Mouse (Mus musculus): ENCODE measurements around the gene Sox11. TPM values are rescaled to one million over a fixed set of nuclear protein-coding genes. Genes with fewer than 3 reads are reported as not detected.

Gene Sox11
- 35.4 and 40.8 TPM in 2 replicates for polyA plus RNA-seq (2015; fragmentation: Nextera tagmentation; extraction: Ambion mirVana)

DNA sequence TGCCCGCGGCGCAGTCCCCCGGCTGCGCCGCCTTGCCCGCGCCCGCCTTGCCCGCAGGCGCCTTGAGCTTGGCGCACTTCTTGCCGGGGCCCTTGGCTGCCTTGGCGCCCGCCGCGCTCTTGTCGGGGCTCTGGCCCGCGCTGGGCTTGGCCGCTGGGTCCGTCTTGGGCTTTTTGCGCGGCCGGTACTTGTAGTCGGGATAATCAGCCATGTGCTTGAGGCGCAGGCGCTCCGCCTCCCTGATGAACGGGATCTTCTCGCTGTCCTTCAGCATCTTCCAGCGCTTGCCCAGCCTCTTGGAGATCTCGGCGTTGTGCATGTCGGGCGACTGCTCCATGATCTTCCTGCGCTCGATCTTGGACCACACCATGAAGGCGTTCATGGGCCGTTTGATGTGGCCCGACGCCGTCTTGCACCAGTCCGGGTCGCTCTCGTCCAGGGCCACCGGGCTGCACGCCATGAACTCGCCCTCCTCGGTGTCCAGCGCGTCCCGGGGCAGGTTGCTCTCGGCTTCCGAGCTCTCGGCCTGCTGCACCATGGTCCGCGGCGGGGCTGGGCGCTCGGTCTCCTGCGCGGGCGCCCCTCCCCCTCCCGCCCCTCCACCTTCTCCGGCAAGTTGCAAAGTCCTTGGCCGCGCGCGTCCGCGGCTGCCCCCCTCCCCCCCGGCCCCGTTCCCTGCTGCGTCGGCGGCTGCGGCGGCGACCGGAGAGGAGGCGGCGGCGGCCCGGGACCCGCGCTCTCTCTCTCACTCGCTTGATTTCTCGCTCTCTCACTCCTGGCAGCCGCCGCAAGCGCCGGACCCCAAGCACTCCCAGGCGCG, at the start of gene Sox11:
Gene Sox11, minus strand, starts transcription at position 704 of the 820 bp plus-strand sequence.
- Histone ChIP-seq H3K27ac (peak within 1 kb of the TSS; percentile 82), H3K4me1 (replicated peaks; ENCODE audit: insufficient read depth, low read length) (no peaks in the 10 kb centered on the region; the same call in 1 of the 2 replicates), H3K9ac (ENCODE audit: low read depth, low read length) (peak within 1 kb of the TSS; percentile 61), H3K9me3 (replicated peaks; ENCODE audit: low read length) (no peaks in the 10 kb centered on the region), H3K4me2 (ENCODE audit: low read length) (peak within 1 kb of the TSS; percentile 96), H3K27me3 (ENCODE audit: insufficient read depth, low read length) (no peaks in the 10 kb centered on the region), H3K36me3 (ENCODE audit: insufficient read depth, low read length) (no peaks in the 10 kb centered on the region), H3K4me3 (replicated peaks; ENCODE audit: low read depth, low read length) (peak within 1 kb of the TSS; percentile 72)
- under 1% methylated on average over 94 of the region's 95 CpGs for WGBS
- no peak for TF ChIP-seq CTCF (IDR thresholded peaks at IDR 0.05; ENCODE audit: low read depth)
- DNase-seq (ENCODE audit: low spot score): peak; percentile 66
- peak; percentile 34 for ATAC-seq (replicated peaks; ENCODE audit: low FRiP score, low read depth)

- no peaks in the 10 kb centered on the region for H3K9me3 ChIP-seq (replicated peaks; ENCODE audit: low read length)
- no peaks in the 10 kb centered on the region for H3K36me3 ChIP-seq (ENCODE audit: insufficient read depth, low read length)
- no peak overlapping the region for H3K9ac ChIP-seq (ENCODE audit: low read depth, low read length)
- no peak overlapping the region for H3K4me2 ChIP-seq (ENCODE audit: low read length)
- ATAC-seq (replicated peaks; ENCODE audit: low FRiP score, low read depth) (no peak), DNase-seq (ENCODE audit: low spot score) (peak; percentile 5)
- no peak overlapping the region for H3K4me3 ChIP-seq (replicated peaks; ENCODE audit: low read depth, low read length)
- H3K27me3 ChIP-seq (ENCODE audit: insufficient read depth, low read length): no peaks in the 10 kb centered on the region
- no peak overlapping the region for H3K27ac ChIP-seq
- no peak for TF ChIP-seq CTCF (IDR thresholded peaks at IDR 0.05; ENCODE audit: low read depth)
- 43% methylated on average over 7 of the region's 7 CpGs for WGBS
- no peaks in the 10 kb centered on the region for H3K4me1 ChIP-seq (replicated peaks; ENCODE audit: insufficient read depth, low read length)
Measured at GRCm38 (mm10) chr12:27391652-27392305, 49.4 kb upstream of the Sox11 start.

GRCm38 (mm10) chr12:27390439-27390838, 48.1 kb upstream of the Sox11 start:
- H3K4me3 ChIP-seq (replicated peaks; ENCODE audit: low read depth, low read length): no peak overlapping the region
- no peak overlapping the region for H3K27ac ChIP-seq
- no peaks in the 10 kb centered on the region for H3K4me1 ChIP-seq (replicated peaks; ENCODE audit: insufficient read depth, low read length)
- TF ChIP-seq CTCF (IDR thresholded peaks at IDR 0.05; ENCODE audit: low read depth): no peak
- WGBS: 51% methylated on average over 3 of the region's 3 CpGs
- ATAC-seq (replicated peaks; ENCODE audit: low FRiP score, low read depth): no peak
- H3K4me2 ChIP-seq (ENCODE audit: low read length): no peak overlapping the region
- no peaks in the 10 kb centered on the region for H3K36me3 ChIP-seq (ENCODE audit: insufficient read depth, low read length)
- no peaks in the 10 kb centered on the region for H3K27me3 ChIP-seq (ENCODE audit: insufficient read depth, low read length)
- no peaks in the 10 kb centered on the region for H3K9me3 ChIP-seq (replicated peaks; ENCODE audit: low read length)
- DNase-seq (ENCODE audit: low spot score): no peak
- no peak overlapping the region for H3K9ac ChIP-seq (ENCODE audit: low read depth, low read length)

- Histone ChIP-seq H3K4me3 (replicated peaks; ENCODE audit: low read depth, low read length) (no peak overlapping the region), H3K4me1 (replicated peaks; ENCODE audit: insufficient read depth, low read length) (no peaks in the 10 kb centered on the region), H3K36me3 (ENCODE audit: insufficient read depth, low read length) (no peaks in the 10 kb centered on the region), H3K27ac (no peak overlapping the region), H3K27me3 (ENCODE audit: insufficient read depth, low read length) (no peaks in the 10 kb centered on the region), H3K4me2 (ENCODE audit: low read length) (no peak overlapping the region), H3K9me3 (replicated peaks; ENCODE audit: low read length) (no peaks in the 10 kb centered on the region), H3K9ac (ENCODE audit: low read depth, low read length) (no peak overlapping the region)
- DNase-seq (ENCODE audit: low spot score) (no peak), ATAC-seq (replicated peaks; ENCODE audit: low FRiP score, low read depth) (no peak)
- TF ChIP-seq CTCF (IDR thresholded peaks at IDR 0.05; ENCODE audit: low read depth): no peak
Measured at GRCm38 (mm10) chr12:27389429-27389828, 47.1 kb upstream of the Sox11 start.

DNA sequence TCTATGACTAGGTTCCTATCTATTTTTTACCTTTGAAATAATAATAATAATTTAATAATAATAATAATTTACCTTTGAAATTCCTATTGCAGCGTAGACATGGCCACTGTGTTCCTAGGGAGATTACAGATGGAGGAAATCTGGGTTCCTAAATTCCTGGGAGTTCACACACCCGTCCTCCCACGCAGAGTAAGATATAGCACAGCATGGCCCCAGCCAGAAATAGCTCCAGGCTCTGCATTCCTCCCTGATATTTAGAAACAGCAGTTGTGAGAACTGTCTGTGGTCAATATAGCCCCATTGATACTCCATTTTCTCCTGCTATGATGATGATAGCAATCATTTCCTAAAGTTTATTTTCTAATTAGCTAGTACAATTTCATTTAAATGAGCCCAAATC, 30.1 kb upstream of the Sox11 start:
- ATAC-seq (replicated peaks; ENCODE audit: low FRiP score, low read depth) (no peak), DNase-seq (ENCODE audit: low spot score) (peak; percentile 44)
- Histone ChIP-seq H3K4me2 (ENCODE audit: low read length) (no peak overlapping the region), H3K27ac (no peak overlapping the region), H3K4me1 (replicated peaks; ENCODE audit: insufficient read depth, low read length) (no peaks in the 10 kb centered on the region), H3K9me3 (replicated peaks; ENCODE audit: low read length) (no peaks in the 10 kb centered on the region), H3K9ac (ENCODE audit: low read depth, low read length) (no peak overlapping the region), H3K27me3 (ENCODE audit: insufficient read depth, low read length) (no peaks in the 10 kb centered on the region), H3K36me3 (ENCODE audit: insufficient read depth, low read length) (no peaks in the 10 kb centered on the region), H3K4me3 (replicated peaks; ENCODE audit: low read depth, low read length) (no peak overlapping the region)
- no peak for TF ChIP-seq CTCF (IDR thresholded peaks at IDR 0.05; ENCODE audit: low read depth)
- 57% methylated on average over 3 of the region's 3 CpGs for WGBS

- no peak overlapping the region for H3K9ac ChIP-seq (ENCODE audit: low read depth, low read length)
- DNase-seq (ENCODE audit: low spot score) (no peak), ATAC-seq (replicated peaks; ENCODE audit: low FRiP score, low read depth) (no peak)
- H3K4me3 ChIP-seq (replicated peaks; ENCODE audit: low read depth, low read length): no peak overlapping the region
- WGBS: 78% methylated on average over 2 of the region's 2 CpGs
- no peak for TF ChIP-seq CTCF (IDR thresholded peaks at IDR 0.05; ENCODE audit: low read depth)
- no peaks in the 10 kb centered on the region for H3K4me1 ChIP-seq (replicated peaks; ENCODE audit: insufficient read depth, low read length)
- no peaks in the 10 kb centered on the region for H3K27me3 ChIP-seq (ENCODE audit: insufficient read depth, low read length)
- H3K36me3 ChIP-seq (ENCODE audit: insufficient read depth, low read length): no peaks in the 10 kb centered on the region
- H3K9me3 ChIP-seq (replicated peaks; ENCODE audit: low read length): no peaks in the 10 kb centered on the region
- H3K4me2 ChIP-seq (ENCODE audit: low read length): no peak overlapping the region
- H3K27ac ChIP-seq: no peak overlapping the region
Measured at GRCm38 (mm10) chr12:27370756-27371155, 28.4 kb upstream of the Sox11 start.

Data from kidney, postnatal 0 days (tissue).